Mouse (Mus musculus) spleen, postnatal 10 days (tissue): ENCODE results near the gene Ddx54.
A peak's percentile ranks its signal among the peaks of the same experiment; 100 is the strongest.

Experiments
- DNase-seq, 2 experiments: peaks; one replicate each; pipeline ENCODE4 v3.0.0; 2021 to 2022; ENCODE audit warnings: low spot score in 2 of 2

Gene Ddx54

DNA sequence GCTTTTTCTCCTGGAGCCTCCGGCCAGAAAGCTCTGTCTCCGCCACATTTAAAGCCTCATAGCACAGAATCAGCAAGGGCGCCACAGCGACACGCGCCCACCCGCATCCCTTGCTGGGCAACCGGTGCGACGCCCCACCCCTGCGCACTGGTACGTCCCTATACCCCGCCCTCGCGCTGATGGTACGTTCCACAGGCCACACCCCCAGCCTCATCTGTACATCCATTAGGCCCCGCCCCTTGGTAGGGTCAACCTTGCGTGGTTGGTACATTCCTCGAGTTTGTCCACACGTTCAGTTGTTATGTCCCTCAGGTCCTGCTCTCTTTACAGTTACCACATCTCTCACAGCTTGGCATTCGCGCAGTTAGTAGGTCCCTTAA lies at the start of gene Ddx54, which contains the start of gene Rita1:
Gene Ddx54 (plus strand): TSS at position 298 of the 380 bp plus-strand sequence.
Gene Rita1 (minus strand): TSS at position 148 of the 380 bp plus-strand sequence.
- DNase-seq = peak; percentile 96 to 99

DNA sequence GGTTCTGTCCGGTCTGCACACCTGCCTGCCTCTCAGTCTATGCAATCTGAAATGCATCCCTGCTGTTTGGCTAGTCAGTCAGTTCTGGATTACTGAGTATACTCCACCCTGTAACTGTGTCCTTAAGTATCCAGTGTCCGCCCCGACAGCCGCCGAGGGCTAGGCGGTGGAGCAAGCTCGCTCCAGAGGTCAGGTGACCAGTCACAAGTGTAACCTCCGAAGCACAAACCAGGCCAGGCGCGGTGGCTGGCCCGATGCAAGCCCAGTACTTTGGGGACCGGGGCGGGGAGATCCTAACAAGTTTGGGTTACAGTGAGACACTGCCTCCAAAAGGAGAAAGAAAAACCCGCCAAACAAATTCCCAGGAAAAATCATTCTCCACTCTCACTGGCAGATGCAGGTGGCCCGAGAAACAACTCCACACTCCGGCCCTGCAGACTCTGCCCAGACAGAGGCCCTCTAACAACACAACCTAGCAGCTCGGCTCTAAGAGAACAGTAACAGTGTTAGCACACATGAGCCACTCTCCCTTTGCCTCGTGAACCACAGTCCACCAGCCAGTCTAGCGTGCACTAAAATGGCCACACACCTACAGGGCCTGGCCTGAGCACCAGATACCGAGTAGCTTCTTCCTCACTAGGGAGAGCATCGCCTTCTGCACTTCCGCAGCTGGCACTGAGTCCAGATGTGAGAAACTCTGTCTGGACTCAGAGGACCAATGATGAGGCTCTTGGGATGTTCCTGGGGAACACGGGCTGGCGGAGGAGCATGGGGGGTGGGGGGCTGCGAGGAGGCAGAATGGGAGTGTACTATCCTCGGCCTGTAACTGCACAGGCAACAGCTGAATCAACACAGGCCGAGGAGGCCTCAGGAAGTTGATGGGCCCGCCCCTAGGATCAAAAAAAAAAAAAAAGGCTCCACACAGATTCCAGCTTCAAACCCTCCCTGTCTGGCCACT lies 49.3 kb upstream of the Ddx54 start:
- no peak for DNase-seq

DNA sequence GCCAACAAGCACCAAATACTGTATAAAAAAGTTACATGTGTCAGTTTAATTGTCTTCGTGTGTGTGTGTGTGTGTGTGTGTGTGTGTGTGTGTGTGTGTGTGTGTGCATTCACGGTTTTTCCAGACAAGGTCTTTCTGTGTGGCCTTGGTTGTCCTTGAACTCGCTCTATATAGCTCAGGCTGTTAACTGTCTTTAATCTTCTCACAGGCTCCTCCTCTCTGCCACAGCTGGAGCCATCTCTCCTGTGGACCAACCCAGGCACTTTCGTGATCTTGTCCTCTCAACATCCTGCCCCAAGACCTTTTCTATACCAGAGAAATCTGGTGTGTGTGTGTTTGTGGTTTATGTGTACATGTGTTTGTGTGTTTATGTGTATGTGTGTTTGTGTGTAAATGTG lies 48.6 kb upstream of the Ddx54 start:
- no peak for DNase-seq

DNA sequence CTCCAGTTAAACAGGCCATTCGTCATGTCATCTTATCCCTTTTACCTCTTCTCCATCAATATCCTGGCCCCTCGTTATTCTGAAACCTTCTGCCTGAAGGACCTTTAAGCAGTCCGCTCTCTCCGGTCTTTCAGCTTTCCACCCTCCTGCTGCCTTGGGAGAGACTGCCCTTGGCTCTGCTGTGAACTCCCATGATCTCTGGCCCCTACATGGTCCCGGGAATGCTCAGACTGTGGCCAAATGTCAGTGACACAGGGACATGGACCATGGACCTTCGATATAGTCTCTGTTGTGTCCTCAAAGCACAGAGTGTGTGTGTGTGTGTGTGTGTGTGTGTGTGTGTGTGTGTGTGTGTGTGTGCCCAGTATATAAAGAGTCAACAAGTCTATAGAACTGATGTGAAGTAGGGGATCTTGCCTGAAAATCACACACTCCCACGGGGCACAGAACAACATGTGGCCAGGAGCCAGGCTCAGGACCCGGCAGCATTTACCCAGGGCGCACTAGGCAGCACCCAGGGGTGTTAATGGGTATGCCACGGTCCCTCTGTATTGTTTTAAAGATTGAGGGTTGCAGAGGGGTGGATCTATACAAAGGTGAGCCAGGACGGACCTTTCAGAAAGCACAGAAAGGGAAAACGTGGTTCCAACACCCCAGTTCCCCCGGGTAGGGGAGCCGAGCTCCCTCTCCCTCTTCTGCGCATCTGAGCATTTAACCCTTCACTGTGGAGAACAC lies 47.2 kb upstream of the Ddx54 start:
- DNase-seq = no peak

DNA sequence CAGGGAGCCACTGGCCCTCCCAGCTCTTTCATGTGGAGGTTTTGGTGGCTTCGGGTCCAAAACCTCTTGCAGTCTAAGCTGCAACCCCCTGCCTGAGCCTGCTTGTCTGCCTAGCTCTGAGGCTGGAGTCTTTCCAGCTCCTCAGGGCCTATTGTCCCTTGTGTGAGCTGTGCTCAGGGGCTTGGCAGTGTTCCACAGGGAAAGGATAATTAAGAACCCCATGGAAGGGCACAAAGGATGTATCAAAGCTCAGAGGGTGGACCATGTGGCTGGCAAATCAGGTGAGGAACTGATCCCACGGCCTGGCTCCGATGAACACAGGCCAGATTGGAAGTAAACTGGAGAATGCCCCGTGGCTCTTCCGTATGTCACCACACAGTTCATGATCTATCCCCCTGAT lies 46.4 kb upstream of the Ddx54 start:
- DNase-seq = no peak

DNA sequence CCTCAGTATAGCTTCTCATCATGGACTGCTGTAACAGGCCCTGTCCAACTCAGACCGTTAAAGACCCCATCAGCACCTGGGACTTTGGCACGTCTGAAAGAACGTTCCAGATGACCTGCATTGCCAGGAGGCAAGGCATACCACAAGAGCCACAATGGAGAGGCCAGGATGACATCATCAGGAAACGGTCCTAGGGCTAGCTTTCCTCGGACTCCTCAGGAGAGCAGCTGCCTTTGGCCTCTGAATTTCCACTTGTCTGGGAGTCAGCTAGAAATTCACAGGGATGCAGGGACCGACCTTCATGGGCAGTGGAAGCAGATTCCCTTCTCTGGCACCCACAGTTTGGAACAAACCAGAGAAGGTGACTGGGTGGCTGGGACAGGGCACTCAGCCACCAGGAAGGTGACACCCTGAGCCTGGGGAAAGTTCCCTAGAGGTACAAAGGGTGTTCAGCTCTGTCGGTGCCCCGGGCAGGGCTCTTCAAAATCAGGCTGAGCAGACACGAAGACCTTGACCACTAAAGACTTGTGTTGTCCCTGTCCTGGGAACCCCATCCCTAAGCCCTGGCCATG lies 45.8 kb upstream of the Ddx54 start:
- DNase-seq = no peak

DNA sequence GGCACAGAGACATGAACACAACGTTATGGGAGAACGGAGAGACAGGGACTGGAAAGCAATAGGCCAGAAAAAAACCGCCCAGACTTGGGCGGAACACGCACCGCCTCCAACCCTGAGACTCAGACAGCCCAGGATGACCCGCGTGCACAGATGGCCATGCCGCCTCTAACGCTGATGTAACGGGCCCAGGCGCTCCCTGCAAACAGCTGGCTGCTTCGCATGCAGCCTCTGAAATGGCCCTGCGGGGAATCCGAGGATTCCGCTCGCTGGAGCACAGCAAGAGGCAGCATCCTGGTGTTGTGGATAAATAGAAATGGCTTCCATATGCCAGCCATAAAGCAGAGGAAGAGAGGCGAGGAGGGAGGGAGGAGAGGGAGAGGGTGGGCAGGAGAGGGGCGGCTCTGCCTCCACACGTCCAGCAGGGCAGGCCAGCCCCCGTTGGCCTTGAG lies 45.3 kb upstream of the Ddx54 start:
- no peak for DNase-seq

DNA sequence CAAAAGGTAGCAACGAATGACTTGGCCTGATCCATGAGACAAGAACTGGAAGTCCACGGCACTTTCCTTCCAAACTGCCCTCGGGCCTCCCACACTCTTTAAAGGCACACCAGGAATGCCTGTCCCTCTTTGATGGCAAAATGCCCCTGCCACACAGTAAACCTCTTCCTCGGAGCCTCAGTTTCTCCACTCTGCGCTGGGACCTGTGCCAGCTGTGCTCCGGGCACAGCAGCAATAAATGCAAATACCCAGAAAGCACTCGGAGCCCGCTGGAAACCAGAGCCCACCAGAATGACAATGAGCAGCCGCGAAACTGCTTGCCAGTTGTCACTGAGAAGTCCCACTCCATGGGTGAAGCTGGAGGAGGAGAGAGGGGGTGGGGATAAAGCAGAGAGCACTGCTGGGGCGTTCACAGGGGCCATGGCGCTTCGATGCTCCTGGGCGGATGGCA lies 44.8 kb upstream of the Ddx54 start:
- no peak for DNase-seq

DNA sequence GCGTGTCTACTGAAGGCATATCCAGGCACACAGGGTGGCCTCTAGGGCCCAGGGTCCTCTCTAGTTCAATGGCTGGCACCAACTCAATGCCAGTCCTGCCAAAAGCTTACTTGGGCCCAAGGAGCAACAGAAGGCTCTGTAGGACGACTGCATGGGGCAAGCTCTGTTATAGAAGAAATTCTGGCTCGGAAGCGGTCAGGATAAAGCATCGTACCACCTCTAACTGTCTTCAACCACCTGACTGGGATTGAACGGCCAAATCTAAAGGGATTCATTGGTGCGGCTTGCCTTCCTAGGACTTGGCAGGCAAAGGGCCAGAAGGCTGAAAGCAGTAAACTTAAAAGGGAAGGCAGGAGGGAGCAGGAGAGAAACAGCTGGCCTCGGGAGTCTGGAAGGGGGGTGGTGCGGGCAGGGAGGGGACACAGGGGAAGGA lies 44.2 kb upstream of the Ddx54 start:
- DNase-seq = no peak

DNA sequence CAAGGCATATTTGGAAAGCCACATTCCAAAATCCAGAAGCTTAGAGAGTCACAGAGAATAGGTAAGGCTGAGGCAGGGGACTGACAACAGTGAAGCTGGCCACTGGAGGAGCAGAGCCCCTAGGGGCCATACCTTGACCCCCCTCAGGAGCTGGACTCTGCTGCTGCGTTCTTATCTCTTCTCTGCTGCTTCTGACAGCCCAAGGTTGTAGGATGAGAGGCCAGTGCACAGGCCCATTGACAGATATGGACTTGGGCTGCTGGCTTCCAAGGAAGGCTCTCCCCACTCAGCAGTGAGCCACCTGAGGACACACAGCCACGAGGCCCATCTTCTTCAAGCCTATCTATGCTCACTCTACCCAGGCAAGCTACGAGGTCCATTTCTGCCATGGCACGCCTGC lies 43.6 kb upstream of the Ddx54 start:
- no peak for DNase-seq

DNA sequence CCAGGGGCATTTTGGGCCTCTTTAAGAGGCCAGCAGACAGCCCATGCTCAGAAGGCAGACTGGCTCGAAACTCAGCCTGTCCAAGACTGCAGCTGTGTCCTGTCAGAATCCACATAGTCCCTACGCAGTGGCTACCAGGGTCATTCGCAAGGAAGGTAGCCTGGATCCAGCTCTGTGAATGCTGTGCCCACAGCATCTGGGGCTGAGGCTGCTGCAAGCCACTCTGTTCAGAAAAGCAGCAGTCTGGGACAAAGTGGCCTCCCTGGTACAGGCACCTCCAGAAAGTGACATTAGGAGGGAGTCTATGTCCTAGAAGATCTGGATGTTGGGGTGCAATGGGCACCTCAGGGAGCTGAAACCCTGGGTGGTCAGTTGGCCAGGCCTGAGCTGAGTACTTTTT lies 42.7 kb upstream of the Ddx54 start:
- no peak for DNase-seq

DNA sequence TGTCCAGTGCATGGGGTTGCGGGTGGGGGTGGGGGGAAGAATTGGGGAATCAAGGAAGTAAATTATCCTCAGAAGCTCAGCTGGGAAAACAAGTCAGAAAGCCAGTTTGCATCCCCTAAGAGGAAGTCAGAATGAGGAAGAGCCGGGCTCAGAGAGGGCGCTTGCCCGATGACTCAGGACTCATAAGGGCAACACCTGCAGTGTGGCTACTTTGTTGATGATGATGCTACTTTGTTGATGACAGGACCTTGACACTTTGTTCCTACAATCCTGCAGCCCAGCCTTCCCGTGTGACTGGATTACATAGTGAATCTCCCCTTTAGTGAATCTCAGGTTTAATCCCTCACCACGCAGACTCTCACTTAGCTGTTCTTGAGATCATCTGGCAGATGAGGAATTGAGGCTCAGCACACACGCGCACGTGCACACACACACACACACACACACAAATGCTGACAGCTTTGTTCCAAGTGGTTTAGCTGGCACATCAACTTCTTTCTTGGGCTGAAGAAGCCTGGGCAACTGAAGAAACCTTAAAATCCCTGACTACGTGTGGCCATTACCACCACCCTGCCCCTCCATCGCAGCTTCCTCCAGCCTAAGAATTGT lies 42.1 kb upstream of the Ddx54 start:
- DNase-seq = no peak

DNA sequence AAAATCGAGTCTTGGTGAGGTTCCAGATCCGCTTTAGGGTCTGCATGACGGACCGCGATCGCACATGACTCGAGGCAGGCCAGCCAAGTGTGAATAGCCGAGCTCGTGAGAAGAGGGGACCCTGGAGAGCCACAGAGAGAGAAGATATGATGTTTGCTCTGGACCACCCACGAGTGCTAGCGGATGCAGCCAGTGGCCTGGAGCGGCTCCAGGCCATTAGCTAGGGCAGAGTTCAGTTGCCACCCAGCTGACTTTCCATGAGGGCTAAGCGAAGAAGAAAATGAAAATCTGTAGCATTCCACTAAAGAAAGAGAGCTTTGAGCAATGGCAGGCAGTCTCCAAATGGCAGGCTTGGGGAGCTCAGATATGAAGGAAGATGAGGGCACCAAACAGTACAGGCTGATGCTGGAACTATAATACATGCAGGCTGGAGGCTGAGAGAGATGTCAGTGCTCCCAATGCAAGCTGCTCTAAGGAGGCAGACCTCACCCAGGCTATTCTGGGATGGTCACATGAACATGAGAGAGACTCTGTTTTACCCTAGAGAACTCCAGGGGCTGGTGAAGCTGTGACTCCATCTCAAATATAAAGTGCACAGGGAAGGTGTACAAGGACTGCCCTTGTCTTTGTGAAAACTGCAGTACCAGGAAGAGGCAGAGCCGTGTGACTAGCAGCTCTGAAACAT lies 41.3 kb upstream of the Ddx54 start:
- DNase-seq = no peak

DNA sequence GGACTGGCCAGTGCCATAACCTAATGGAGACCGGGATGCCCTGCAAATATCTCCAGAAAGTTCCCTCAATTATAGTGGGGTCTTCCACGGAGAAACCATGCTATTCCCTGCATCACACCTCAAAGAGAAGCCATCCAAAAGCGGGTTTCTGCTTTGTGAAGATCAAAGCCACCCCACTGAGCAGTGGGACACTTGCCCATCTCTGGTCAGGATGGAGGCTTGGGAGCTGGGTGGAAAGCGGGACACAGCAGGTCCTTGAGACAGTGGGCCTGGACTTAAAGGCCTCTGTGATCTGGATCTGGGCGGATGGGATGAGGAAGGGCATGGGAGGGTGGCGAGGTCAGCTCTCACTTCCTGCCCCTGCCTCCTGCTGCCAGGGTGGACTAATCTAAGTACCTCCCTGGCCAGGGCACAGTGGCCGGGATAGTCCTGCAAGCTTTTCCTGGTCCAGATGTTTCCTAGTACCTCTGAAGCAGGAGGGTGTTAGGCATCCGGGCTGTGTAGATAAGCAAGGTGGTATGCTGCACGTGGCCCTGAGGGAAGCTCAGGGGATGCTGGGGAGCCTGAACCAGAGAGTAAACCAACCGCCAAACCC lies 38.0 kb upstream of the Ddx54 start:
- no peak for DNase-seq

DNA sequence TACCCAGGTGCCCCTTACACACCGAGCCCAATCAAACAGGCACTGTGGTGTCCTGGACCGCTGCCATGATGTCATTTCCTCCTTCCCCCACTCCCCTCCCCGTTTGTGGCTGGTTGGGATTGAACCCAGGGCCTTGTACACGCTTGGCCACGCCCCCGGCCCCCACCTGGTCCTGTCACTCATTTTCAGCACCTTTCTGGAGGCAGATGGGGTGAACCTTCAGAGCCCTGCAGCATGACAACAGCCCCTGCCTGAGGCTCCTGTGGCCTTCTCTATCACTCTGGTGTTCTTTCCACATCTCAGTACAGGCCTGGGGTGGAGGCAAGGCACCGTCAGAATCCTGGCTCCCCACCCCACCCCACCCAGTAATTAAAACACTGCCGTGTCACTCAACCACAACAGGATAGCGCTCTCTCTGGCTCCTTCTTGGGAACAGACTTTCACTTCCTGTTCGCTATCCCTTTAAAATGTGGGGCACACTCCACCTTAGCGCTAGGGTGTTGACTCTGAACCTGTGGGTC lies 35.7 kb upstream of the Ddx54 start:
- DNase-seq = peak in 1 of 2 experiments; percentile 60

DNA sequence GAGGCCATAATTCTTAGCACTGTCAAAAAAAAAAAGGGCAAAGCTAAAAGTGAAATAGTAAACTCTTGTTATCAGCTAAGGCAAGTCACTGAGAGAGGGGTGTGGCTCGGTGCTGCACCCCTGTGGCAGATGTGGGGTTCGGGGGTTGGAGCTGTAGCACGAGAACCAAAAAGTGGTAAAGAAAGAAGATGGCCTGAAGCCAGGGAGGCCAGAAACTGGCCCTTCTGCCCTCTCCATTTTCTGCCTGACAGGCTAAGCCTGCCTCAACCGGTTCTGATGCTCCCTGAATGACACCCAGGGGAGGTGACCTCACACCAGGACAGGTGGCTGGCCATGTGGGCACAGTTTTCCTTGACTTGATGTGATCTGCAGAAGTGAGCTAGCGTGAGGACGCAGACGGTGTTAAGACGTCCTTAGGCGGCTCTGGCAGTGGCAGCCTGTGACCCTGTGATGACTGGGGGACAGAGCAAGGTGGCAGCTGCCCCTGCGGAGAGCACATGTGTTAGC lies 34.6 kb upstream of the Ddx54 start:
- DNase-seq = peak; percentile 74 to 86

DNA sequence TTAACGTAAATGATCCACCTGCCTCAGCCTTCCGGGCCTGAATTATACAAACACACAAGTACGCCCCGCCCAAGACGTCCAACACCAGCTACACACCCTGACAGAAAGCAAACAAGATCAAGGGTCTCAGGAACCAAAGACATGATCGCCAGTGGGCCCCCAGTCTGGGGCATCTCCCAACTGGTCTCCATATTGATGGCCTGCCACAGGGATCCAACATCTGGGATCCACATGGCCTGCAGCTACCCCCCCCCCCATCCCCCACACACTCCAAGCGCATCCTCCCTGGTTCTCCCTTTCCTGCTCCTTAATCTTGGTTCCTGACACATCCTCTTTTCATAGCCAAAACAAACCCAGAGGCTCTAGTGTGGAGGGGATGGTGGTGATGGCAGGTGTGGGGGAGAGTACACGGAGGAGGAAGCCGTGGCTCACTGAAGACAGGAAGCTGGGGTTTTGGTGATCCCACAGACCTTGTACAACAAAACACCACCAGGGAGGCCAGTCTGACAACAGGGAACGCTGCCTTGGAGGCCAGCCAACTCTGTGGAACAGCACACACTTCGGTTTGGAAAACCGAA lies 33.9 kb upstream of the Ddx54 start:
- DNase-seq = peak; percentile 62 to 69

DNA sequence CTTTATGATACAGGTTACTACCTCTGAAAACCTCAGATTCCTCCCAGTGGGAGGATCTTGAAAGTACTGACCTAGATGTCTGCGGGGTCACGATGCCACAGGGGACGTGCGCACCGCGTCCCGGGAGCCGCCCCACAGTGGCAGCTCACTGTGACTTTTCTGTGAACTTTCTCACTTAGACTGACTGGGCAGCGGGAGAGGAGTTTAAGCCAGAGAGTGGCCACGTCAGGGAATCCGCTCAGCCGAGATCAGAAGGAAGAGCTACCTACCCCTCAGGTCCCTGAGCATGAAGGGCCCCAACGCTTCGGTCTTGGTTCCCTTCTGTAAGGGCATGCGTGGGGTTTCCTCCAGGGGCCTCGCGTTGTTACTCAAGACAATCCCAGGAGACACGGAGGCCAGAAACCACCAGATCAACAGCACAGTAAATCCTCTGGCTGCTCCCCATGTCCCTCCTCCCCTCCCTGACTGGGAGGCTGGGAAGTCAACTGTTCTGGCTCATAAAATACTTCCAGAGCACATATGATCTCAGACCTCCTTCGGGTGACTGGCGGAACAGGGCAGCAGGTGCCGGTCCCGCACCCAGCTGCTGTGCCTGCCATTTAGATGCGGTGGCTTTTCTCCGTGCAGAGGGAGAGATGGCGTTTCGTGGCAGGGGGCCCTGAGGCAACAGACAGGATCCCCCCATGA lies 33.2 kb upstream of the Ddx54 start:
- peak; percentile 53 to 60 for DNase-seq

DNA sequence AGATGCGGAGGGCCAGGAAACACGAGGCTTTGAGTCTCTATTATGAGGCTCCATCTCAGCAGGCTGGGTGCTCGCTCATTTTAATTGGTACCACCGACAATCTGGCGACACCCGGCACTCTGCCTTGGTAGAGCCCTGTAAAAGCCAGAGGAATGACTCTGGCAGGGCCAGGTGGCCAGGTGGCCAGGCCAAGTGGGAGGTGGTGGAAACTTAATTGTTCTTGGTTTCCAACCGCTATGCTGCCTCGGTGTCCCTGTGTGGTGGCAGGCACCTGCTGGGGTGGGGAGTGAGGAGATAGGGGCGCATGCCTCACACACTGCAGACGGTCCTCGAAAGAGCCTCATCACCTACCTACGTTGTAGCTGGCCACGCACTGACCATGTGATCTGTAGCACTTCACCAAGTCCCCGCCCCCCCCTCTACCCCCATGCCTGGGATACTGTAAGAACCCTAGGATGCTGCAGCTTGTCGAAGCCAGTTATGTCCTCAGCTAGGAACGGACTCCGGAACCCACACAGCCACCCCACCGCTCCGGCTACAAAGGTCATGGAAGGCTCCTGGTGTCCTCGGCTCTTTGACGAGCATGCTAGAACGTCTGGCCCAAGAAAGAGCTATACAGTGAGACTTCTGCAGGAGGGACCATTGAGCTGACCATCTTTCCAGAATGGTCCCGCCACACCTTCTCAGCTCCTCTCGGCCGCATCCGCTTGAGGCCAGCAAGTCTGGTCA lies 32.5 kb upstream of the Ddx54 start:
- DNase-seq = no peak
